Mouse (Mus musculus) testis, adult 2 months (tissue): ENCODE results near the gene 1700003E16Rik.

Experiments used
- CTCF ChIP-seq: fragments of 200-500 bp; IDR thresholded peaks from 2 replicates; pipeline ENCODE4 v1.5.1; 2012; ENCODE audit warnings: low read depth, mild to moderate bottlenecking, inconsistent platforms, low read length, moderate library complexity; ENCODE audit not compliant: control insufficient read depth, insufficient read depth, insufficient replicate concordance
- POLR2A ChIP-seq: fragments of 200-500 bp; IDR thresholded peaks from 2 replicates; pipeline ENCODE4 v1.6.1; 2012; ENCODE audit warnings: low read depth, mild to moderate bottlenecking, inconsistent platforms, low read length, moderate library complexity; ENCODE audit not compliant: control insufficient read depth

- peak; percentile 7; the same call in 1 of the 2 replicates for TF ChIP-seq CTCF
- peak; percentile 45 for TF ChIP-seq POLR2A
Measured at GRCm38 (mm10) chr6:83108762-83109668, 47.2 kb upstream of the 1700003E16Rik start, which contains the start of gene Mrpl53.
